In genomic region chr1:142159481-142159880, GRCm38 (mm10) we compare ENCODE assay signal across 26 mouse cellular contexts.
"Had no signal": no experiment of that assay in that cellular context is flagged by ENCODE, and none has a peak within 500 bp of the region (broad histone marks: within the 10 kb centered on the region; RNA-seq: fewer than 3 reads in every experiment).

No protein-coding gene starts in this region.

- H3K4me3 ChIP-seq: gastrocnemius, adult 2 months; heart, embryonic 10.5 days; heart, embryonic 12.5 days; hindbrain, embryonic 13.5 days; hindbrain, embryonic 15.5 days; kidney, embryonic 15.5 days; limb, embryonic 13.5 days; limb, embryonic 15.5 days; liver, embryonic 12.5 days had no signal

- H3K36me3 ChIP-seq: heart, embryonic 10.5 days; heart, embryonic 12.5 days; hindbrain, embryonic 13.5 days; hindbrain, embryonic 15.5 days; kidney, embryonic 15.5 days; limb, embryonic 13.5 days; limb, embryonic 15.5 days; liver, embryonic 12.5 days had no signal

- H3K4me1 ChIP-seq: heart, embryonic 10.5 days; heart, embryonic 12.5 days; hindbrain, embryonic 13.5 days; hindbrain, embryonic 15.5 days; kidney, embryonic 15.5 days; limb, embryonic 13.5 days; limb, embryonic 15.5 days; liver, embryonic 12.5 days had no signal

- H3K27me3 ChIP-seq: heart, embryonic 12.5 days; hindbrain, embryonic 13.5 days; hindbrain, embryonic 15.5 days; kidney, embryonic 15.5 days; limb, embryonic 13.5 days; limb, embryonic 15.5 days; liver, embryonic 12.5 days had no signal

- DNase-seq: gastrocnemius, adult 2 months; gastrocnemius, postnatal 10 days; gastrocnemius, postnatal 25 days; heart, adult 18-20 months; heart, postnatal 10 days; heart, postnatal 36 days; kidney, adult 11 months; kidney, adult 2 months; kidney, adult 9 months; kidney, postnatal 14 days; kidney, postnatal 36 days; layer of hippocampus, adult 9-11 months; layer of hippocampus, postnatal 36 days; left cerebral cortex, postnatal 4 days had no signal

- H3K9me3 ChIP-seq: heart, embryonic 10.5 days; heart, embryonic 12.5 days; hindbrain, embryonic 13.5 days; hindbrain, embryonic 15.5 days; kidney, embryonic 15.5 days; limb, embryonic 13.5 days; limb, embryonic 15.5 days; liver, embryonic 12.5 days had no signal

- H3K27ac ChIP-seq: gastrocnemius, adult 2 months; heart, embryonic 10.5 days; hindbrain, embryonic 13.5 days; hindbrain, embryonic 15.5 days; hindbrain, postnatal 0 days; kidney, embryonic 15.5 days; kidney, postnatal 0 days; limb, embryonic 13.5 days; limb, embryonic 15.5 days; liver, embryonic 12.5 days; liver, embryonic 14.5 days had no signal

- ATAC-seq: hindbrain, postnatal 0 days; intestine, embryonic 16.5 days; liver, embryonic 12.5 days had no signal

- H3K4me2 ChIP-seq: heart, embryonic 12.5 days; hindbrain, embryonic 13.5 days; hindbrain, embryonic 15.5 days; kidney, embryonic 15.5 days; limb, embryonic 13.5 days; limb, embryonic 15.5 days; liver, embryonic 12.5 days had no signal

- H3K9ac ChIP-seq: heart, embryonic 12.5 days; hindbrain, embryonic 13.5 days; hindbrain, embryonic 15.5 days; kidney, embryonic 15.5 days; limb, embryonic 13.5 days; limb, embryonic 15.5 days; liver, embryonic 12.5 days; liver, embryonic 14.5 days had no signal
